Mouse (Mus musculus): Measurements from ENCODE around the gene Lce1b. TPM values are rescaled to one million over a fixed set of nuclear protein-coding genes. Genes with fewer than 3 reads are reported as not detected.

The Lce1b gene
- total and polyA plus RNA-seq, 2 experiments from 2014 or later, result not detected

GRCm38 (mm10) chr3:92648207-92648606 is 8.5 kb downstream of the Lce1b start, which contains the start of gene Lce1a1:
Lce1a1 (minus strand) TSS chr3:92648307.
- Histone ChIP-seq H3K4me2 (ENCODE audit: low read depth, low read length) (no peak within 1 kb of the TSS), H3K9ac (replicated peaks; ENCODE audit: low read length) (no peak within 1 kb of the TSS), H3K4me1 (ENCODE audit: insufficient read depth, low read length) (no peaks in the 10 kb centered on the region), H3K27ac (no peak within 1 kb of the TSS), H3K9me3 (ENCODE audit: low read length) (no peaks in the 10 kb centered on the region), H3K36me3 (ENCODE audit: insufficient read depth, low read length) (no peaks in the 10 kb centered on the region), H3K4me3 (ENCODE audit: low read length) (no peak within 1 kb of the TSS), H3K27me3 (ENCODE audit: insufficient read depth, low read length) (no peaks in the 10 kb centered on the region)
- WGBS, result 88% methylated on average over 1 of the region's 1 CpGs
- no peak for TF ChIP-seq CTCF (IDR thresholded peaks at IDR 0.05; ENCODE audit: low read depth)
- no peak for DNase-seq (ENCODE audit: low spot score)
- no peak for ATAC-seq

GRCm38 (mm10) chr3:92639854-92640253 is 16.9 kb downstream of the Lce1b start:
- DNase-seq (ENCODE audit: low spot score), result no peak
- no peaks in the 10 kb centered on the region for H3K9me3 ChIP-seq (ENCODE audit: low read length)
- H3K4me3 ChIP-seq (ENCODE audit: low read length), result no peak overlapping the region
- no peak overlapping the region for H3K27ac ChIP-seq
- no peak overlapping the region for H3K9ac ChIP-seq (replicated peaks; ENCODE audit: low read length)
- 90% methylated on average over 15 of the region's 15 CpGs for WGBS
- no peaks in the 10 kb centered on the region for H3K4me1 ChIP-seq (ENCODE audit: insufficient read depth, low read length)
- H3K36me3 ChIP-seq (ENCODE audit: insufficient read depth, low read length), result no peaks in the 10 kb centered on the region
- no peak overlapping the region for H3K4me2 ChIP-seq (ENCODE audit: low read depth, low read length)
- no peak for ATAC-seq
- no peaks in the 10 kb centered on the region for H3K27me3 ChIP-seq (ENCODE audit: insufficient read depth, low read length)
- no peak for TF ChIP-seq CTCF (IDR thresholded peaks at IDR 0.05; ENCODE audit: low read depth)

DNA sequence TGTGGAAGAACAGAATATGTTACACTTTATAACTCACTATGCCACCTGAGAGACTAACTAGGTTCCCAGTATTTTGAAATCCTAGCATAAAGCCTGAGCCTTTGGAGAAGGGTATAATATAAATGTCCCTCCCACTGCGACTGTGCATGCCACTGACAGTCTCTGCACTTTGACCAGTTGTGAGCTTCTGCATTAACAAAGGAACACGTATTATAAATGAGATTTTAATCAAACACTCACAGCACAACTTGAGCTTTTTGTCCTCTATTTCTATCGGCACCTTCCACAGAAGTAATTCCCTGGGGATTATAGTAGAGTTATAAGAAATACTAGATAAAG is 18.1 kb downstream of the Lce1b start:
- no peak for TF ChIP-seq CTCF (IDR thresholded peaks at IDR 0.05; ENCODE audit: low read depth)
- no peak for DNase-seq (ENCODE audit: low spot score)
- no peaks in the 10 kb centered on the region for H3K4me1 ChIP-seq (ENCODE audit: insufficient read depth, low read length)
- no peak for ATAC-seq
- no peaks in the 10 kb centered on the region for H3K9me3 ChIP-seq (ENCODE audit: low read length)
- no peaks in the 10 kb centered on the region for H3K27me3 ChIP-seq (ENCODE audit: insufficient read depth, low read length)
- H3K27ac ChIP-seq, result no peak overlapping the region
- WGBS, result 67% methylated on average over 3 of the region's 3 CpGs
- H3K36me3 ChIP-seq (ENCODE audit: insufficient read depth, low read length), result no peaks in the 10 kb centered on the region
- no peak overlapping the region for H3K9ac ChIP-seq (replicated peaks; ENCODE audit: low read length)
- no peak overlapping the region for H3K4me2 ChIP-seq (ENCODE audit: low read depth, low read length)
- H3K4me3 ChIP-seq (ENCODE audit: low read length), result no peak overlapping the region

DNA sequence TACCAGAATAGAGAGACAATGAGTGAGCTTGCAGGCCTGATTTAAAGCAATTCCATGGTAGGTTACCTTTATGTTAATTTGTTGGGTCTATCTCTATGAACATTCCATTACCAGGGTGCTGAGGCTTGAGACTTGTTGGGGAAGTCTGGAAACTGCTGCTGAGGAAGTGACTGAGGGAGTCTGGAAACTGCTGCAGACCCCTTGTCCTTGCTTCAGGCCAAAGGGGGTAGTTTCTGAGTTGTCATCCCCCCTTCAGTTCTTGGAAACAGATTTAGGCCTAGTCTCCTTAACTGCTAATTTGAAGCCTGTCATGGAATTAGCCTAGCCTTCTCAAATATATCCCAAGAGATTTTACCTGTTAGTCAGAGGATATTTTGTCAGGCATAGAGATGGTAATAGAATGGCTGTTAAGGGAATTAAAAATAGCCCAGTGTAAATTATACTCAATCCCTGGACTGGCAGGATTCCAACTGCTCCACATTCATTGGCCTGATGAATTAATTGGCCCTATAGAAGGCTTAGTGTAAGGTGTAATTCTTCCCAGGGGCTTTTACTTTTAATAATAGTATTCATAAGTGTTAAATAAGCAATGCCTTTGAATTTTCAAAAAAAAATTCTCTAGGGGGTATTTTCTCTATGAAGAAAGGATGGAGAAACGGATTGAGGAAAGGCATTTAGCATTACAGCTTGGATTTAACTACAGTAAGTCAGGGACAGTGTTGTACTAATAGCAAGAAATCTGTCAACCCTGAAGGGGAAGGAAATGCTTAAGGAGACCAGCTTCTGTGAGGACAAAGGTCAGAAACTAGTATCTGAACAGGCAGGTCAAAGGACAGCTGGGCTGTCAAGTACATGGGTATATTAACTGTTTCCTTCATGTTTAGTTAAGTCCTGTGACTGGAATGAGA is 18.7 kb downstream of the Lce1b start:
- ATAC-seq (no peak), DNase-seq (ENCODE audit: low spot score) (peak; percentile 42)
- Histone ChIP-seq H3K27me3 (ENCODE audit: insufficient read depth, low read length) (no peaks in the 10 kb centered on the region), H3K27ac (no peak overlapping the region), H3K4me3 (ENCODE audit: low read length) (no peak overlapping the region), H3K4me2 (ENCODE audit: low read depth, low read length) (no peak overlapping the region), H3K4me1 (ENCODE audit: insufficient read depth, low read length) (no peaks in the 10 kb centered on the region), H3K36me3 (ENCODE audit: insufficient read depth, low read length) (no peaks in the 10 kb centered on the region), H3K9ac (replicated peaks; ENCODE audit: low read length) (no peak overlapping the region), H3K9me3 (ENCODE audit: low read length) (no peaks in the 10 kb centered on the region)
- 28% methylated on average over 1 of the region's 1 CpGs for WGBS
- no peak for TF ChIP-seq CTCF (IDR thresholded peaks at IDR 0.05; ENCODE audit: low read depth)

DNA sequence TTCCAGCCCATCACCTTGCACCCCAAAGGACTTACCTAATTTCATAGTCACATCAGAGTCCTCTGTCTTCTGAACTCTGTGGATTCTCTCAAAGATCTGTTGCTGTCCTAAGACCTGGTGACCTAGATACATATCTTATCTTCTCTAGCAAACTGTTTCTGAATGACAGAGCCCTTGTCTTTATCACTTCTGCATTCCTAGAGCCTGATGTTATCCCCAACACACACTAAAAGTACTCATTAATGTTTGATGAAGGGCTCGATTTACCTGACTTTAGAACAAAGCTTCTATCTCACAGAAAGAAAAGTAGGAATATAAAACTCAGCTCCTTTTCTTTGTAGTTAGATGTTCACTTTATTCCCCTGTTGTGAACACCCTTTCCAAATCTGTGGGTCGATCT is 35.2 kb downstream of the Lce1b start, which contains the start of gene Lce6a:
Gene Lce6a (minus strand): TSS at position 101 of the 400 bp plus-strand sequence.
- H3K27ac ChIP-seq, result no peak within 1 kb of the TSS
- no peaks in the 10 kb centered on the region for H3K4me1 ChIP-seq (ENCODE audit: insufficient read depth, low read length)
- TF ChIP-seq CTCF (IDR thresholded peaks at IDR 0.05; ENCODE audit: low read depth), result no peak
- no peaks in the 10 kb centered on the region for H3K27me3 ChIP-seq (ENCODE audit: insufficient read depth, low read length)
- H3K4me3 ChIP-seq (ENCODE audit: low read length), result no peak within 1 kb of the TSS
- H3K9me3 ChIP-seq (ENCODE audit: low read length), result no peaks in the 10 kb centered on the region
- no peak for ATAC-seq
- no peak within 1 kb of the TSS for H3K9ac ChIP-seq (replicated peaks; ENCODE audit: low read length)
- 90% methylated on average over 2 of the region's 2 CpGs for WGBS
- H3K4me2 ChIP-seq (ENCODE audit: low read depth, low read length), result no peak within 1 kb of the TSS
- H3K36me3 ChIP-seq (ENCODE audit: insufficient read depth, low read length), result no peaks in the 10 kb centered on the region
- DNase-seq (ENCODE audit: low spot score), result no peak

- no peak for ATAC-seq
- Histone ChIP-seq H3K9ac (replicated peaks; ENCODE audit: low read length) (no peak overlapping the region), H3K27me3 (ENCODE audit: insufficient read depth, low read length) (no peaks in the 10 kb centered on the region), H3K36me3 (ENCODE audit: insufficient read depth, low read length) (no peaks in the 10 kb centered on the region), H3K9me3 (ENCODE audit: low read length) (no peaks in the 10 kb centered on the region), H3K4me3 (ENCODE audit: low read length) (no peak overlapping the region), H3K4me1 (ENCODE audit: insufficient read depth, low read length) (no peaks in the 10 kb centered on the region), H3K4me2 (ENCODE audit: low read depth, low read length) (no peak overlapping the region), H3K27ac (no peak overlapping the region)
- WGBS, result 87% methylated on average over 1 of the region's 1 CpGs
- no peak for TF ChIP-seq CTCF (IDR thresholded peaks at IDR 0.05; ENCODE audit: low read depth)
- DNase-seq (ENCODE audit: low spot score), result no peak
These were observed 46.9 kb downstream of the Lce1b start for GRCm38 (mm10) chr3:92609804-92610203.

GRCm38 (mm10) chr3:92607392-92607791 is 49.3 kb downstream of the Lce1b start, which contains the start of gene 2210017I01Rik:
2210017I01Rik (minus strand) TSS chr3:92607492.
- Histone ChIP-seq H3K27me3 (ENCODE audit: insufficient read depth, low read length) (no peaks in the 10 kb centered on the region), H3K4me1 (ENCODE audit: insufficient read depth, low read length) (no peaks in the 10 kb centered on the region), H3K9me3 (ENCODE audit: low read length) (no peaks in the 10 kb centered on the region), H3K4me3 (ENCODE audit: low read length) (no peak within 1 kb of the TSS), H3K4me2 (ENCODE audit: low read depth, low read length) (no peak within 1 kb of the TSS), H3K27ac (no peak within 1 kb of the TSS), H3K9ac (replicated peaks; ENCODE audit: low read length) (no peak within 1 kb of the TSS), H3K36me3 (ENCODE audit: insufficient read depth, low read length) (no peaks in the 10 kb centered on the region)
- DNase-seq (ENCODE audit: low spot score), result no peak
- no peak for ATAC-seq
- no peak for TF ChIP-seq CTCF (IDR thresholded peaks at IDR 0.05; ENCODE audit: low read depth)

Other genes starting within 250 kb of the Lce1b start
- gene Sprr2i, start 248.9 kb downstream of the Lce1b start, total RNA-seq (2014; rRNA removed), result not detected in 2 replicates
- not detected in 2 replicates for gene Sprr2i, start 248.9 kb downstream of the Lce1b start, polyA plus RNA-seq (2015; fragmentation: Nextera tagmentation; extraction: Ambion mirVana)
- gene Sprr2j-ps, start 238.8 kb downstream of the Lce1b start, total RNA-seq (2014; rRNA removed), result not detected in 2 replicates
- gene Sprr2j-ps, start 238.8 kb downstream of the Lce1b start, polyA plus RNA-seq (2015; fragmentation: Nextera tagmentation; extraction: Ambion mirVana), result not detected in 2 replicates
- 2.5 and 3.7 TPM in 2 replicates for gene Gm9774, start 227.5 kb downstream of the Lce1b start, total RNA-seq (2014; rRNA removed)
- gene Gm9774, start 227.5 kb downstream of the Lce1b start, polyA plus RNA-seq (2015; fragmentation: Nextera tagmentation; extraction: Ambion mirVana), result 9.4 and 9.6 TPM in 2 replicates
- not detected in 2 replicates for gene Sprr2k, start 224.3 kb downstream of the Lce1b start, total RNA-seq (2014; rRNA removed)
- not detected in 2 replicates for gene Sprr2k, start 224.3 kb downstream of the Lce1b start, polyA plus RNA-seq (2015; fragmentation: Nextera tagmentation; extraction: Ambion mirVana)
- gene Sprr1b, start 218.1 kb downstream of the Lce1b start, total RNA-seq (2014; rRNA removed), result not detected in 2 replicates
- 0.18 TPM in 1 of 2 replicates, not detected in the other for gene Sprr1b, start 218.1 kb downstream of the Lce1b start, polyA plus RNA-seq (2015; fragmentation: Nextera tagmentation; extraction: Ambion mirVana)
- gene Sprr3, start 198.2 kb downstream of the Lce1b start, total RNA-seq (2014; rRNA removed), result not detected in 2 replicates
- not detected in 2 replicates for gene Sprr3, start 198.2 kb downstream of the Lce1b start, polyA plus RNA-seq (2015; fragmentation: Nextera tagmentation; extraction: Ambion mirVana)
- not detected in 2 replicates for gene Sprr1a, start 171.0 kb downstream of the Lce1b start, total RNA-seq (2014; rRNA removed)
- 0.23 and 0.25 TPM in 2 replicates for gene Sprr1a, start 171.0 kb downstream of the Lce1b start, polyA plus RNA-seq (2015; fragmentation: Nextera tagmentation; extraction: Ambion mirVana)
- gene Sprr4, start 156.4 kb downstream of the Lce1b start, total RNA-seq (2014; rRNA removed), result not detected in 2 replicates
- not detected in 2 replicates for gene Sprr4, start 156.4 kb downstream of the Lce1b start, polyA plus RNA-seq (2015; fragmentation: Nextera tagmentation; extraction: Ambion mirVana)
- not detected in 2 replicates for gene 2310046K23Rik, start 122.4 kb downstream of the Lce1b start, total RNA-seq (2014; rRNA removed)
- not detected in 2 replicates for gene 2310046K23Rik, start 122.4 kb downstream of the Lce1b start, polyA plus RNA-seq (2015; fragmentation: Nextera tagmentation; extraction: Ambion mirVana)
- gene Ivl, start 83.2 kb downstream of the Lce1b start, total RNA-seq (2014; rRNA removed), result not detected in 2 replicates
- gene Ivl, start 83.2 kb downstream of the Lce1b start, polyA plus RNA-seq (2015; fragmentation: Nextera tagmentation; extraction: Ambion mirVana), result not detected in 2 replicates
- not detected in 2 replicates for gene Smcp, start 67.9 kb downstream of the Lce1b start, total RNA-seq (2014; rRNA removed)
- gene Smcp, start 67.9 kb downstream of the Lce1b start, polyA plus RNA-seq (2015; fragmentation: Nextera tagmentation; extraction: Ambion mirVana), result not detected in 2 replicates
- not detected in 2 replicates for gene 2210017I01Rik, start 49.4 kb downstream of the Lce1b start, total RNA-seq (2014; rRNA removed)
- gene 2210017I01Rik, start 49.4 kb downstream of the Lce1b start, polyA plus RNA-seq (2015; fragmentation: Nextera tagmentation; extraction: Ambion mirVana), result not detected in 2 replicates
- gene Lce6a, start 35.3 kb downstream of the Lce1b start, total RNA-seq (2014; rRNA removed), result not detected in 2 replicates
- not detected in 2 replicates for gene Lce6a, start 35.3 kb downstream of the Lce1b start, polyA plus RNA-seq (2015; fragmentation: Nextera tagmentation; extraction: Ambion mirVana)
- gene Lce1a1, start 8.6 kb downstream of the Lce1b start, total RNA-seq (2014; rRNA removed), result not detected in 2 replicates
- gene Lce1a1, start 8.6 kb downstream of the Lce1b start, polyA plus RNA-seq (2015; fragmentation: Nextera tagmentation; extraction: Ambion mirVana), result not detected in 2 replicates
- gene Lce1a2, start 13.4 kb upstream of the Lce1b start, total RNA-seq (2014; rRNA removed), result not detected in 2 replicates
- gene Lce1a2, start 13.4 kb upstream of the Lce1b start, polyA plus RNA-seq (2015; fragmentation: Nextera tagmentation; extraction: Ambion mirVana), result not detected in 2 replicates
- not detected in 2 replicates for gene Lce1c, start 22.3 kb upstream of the Lce1b start, total RNA-seq (2014; rRNA removed)
- not detected in 2 replicates for gene Lce1c, start 22.3 kb upstream of the Lce1b start, polyA plus RNA-seq (2015; fragmentation: Nextera tagmentation; extraction: Ambion mirVana)
- gene Lce1d, start 30.3 kb upstream of the Lce1b start, total RNA-seq (2014; rRNA removed), result not detected in 2 replicates
- not detected in 2 replicates for gene Lce1d, start 30.3 kb upstream of the Lce1b start, polyA plus RNA-seq (2015; fragmentation: Nextera tagmentation; extraction: Ambion mirVana)
- not detected in 2 replicates for gene Lce1e, start 52.1 kb upstream of the Lce1b start, total RNA-seq (2014; rRNA removed)
- not detected in 2 replicates for gene Lce1e, start 52.1 kb upstream of the Lce1b start, polyA plus RNA-seq (2015; fragmentation: Nextera tagmentation; extraction: Ambion mirVana)
- gene Lce1f, start 63.4 kb upstream of the Lce1b start, total RNA-seq (2014; rRNA removed), result not detected in 2 replicates
- gene Lce1f, start 63.4 kb upstream of the Lce1b start, polyA plus RNA-seq (2015; fragmentation: Nextera tagmentation; extraction: Ambion mirVana), result not detected in 2 replicates
- not detected in 2 replicates for gene Gm38119, start 82.2 kb upstream of the Lce1b start, total RNA-seq (2014; rRNA removed)
- not detected in 2 replicates for gene Gm38119, start 82.2 kb upstream of the Lce1b start, polyA plus RNA-seq (2015; fragmentation: Nextera tagmentation; extraction: Ambion mirVana)
- not detected in 2 replicates for gene Lce1g, start 95.4 kb upstream of the Lce1b start, total RNA-seq (2014; rRNA removed)
- gene Lce1g, start 95.4 kb upstream of the Lce1b start, polyA plus RNA-seq (2015; fragmentation: Nextera tagmentation; extraction: Ambion mirVana), result 0.20 TPM in 1 of 2 replicates, not detected in the other
- not detected in 2 replicates for gene Lce1h, start 108.1 kb upstream of the Lce1b start, total RNA-seq (2014; rRNA removed)
- gene Lce1h, start 108.1 kb upstream of the Lce1b start, polyA plus RNA-seq (2015; fragmentation: Nextera tagmentation; extraction: Ambion mirVana), result not detected in 2 replicates
- not detected in 2 replicates for gene Lce1i, start 122.0 kb upstream of the Lce1b start, total RNA-seq (2014; rRNA removed)
- gene Lce1i, start 122.0 kb upstream of the Lce1b start, polyA plus RNA-seq (2015; fragmentation: Nextera tagmentation; extraction: Ambion mirVana), result not detected in 2 replicates
- gene Lce1j, start 133.6 kb upstream of the Lce1b start, total RNA-seq (2014; rRNA removed), result not detected in 2 replicates
- gene Lce1j, start 133.6 kb upstream of the Lce1b start, polyA plus RNA-seq (2015; fragmentation: Nextera tagmentation; extraction: Ambion mirVana), result not detected in 2 replicates
- gene Lce1k, start 151.0 kb upstream of the Lce1b start, total RNA-seq (2014; rRNA removed), result not detected in 2 replicates
- not detected in 2 replicates for gene Lce1k, start 151.0 kb upstream of the Lce1b start, polyA plus RNA-seq (2015; fragmentation: Nextera tagmentation; extraction: Ambion mirVana)
- not detected in 2 replicates for gene Kprp, start 170.3 kb upstream of the Lce1b start, total RNA-seq (2014; rRNA removed)
- not detected in 2 replicates for gene Kprp, start 170.3 kb upstream of the Lce1b start, polyA plus RNA-seq (2015; fragmentation: Nextera tagmentation; extraction: Ambion mirVana)
- gene Lce1l, start 194.4 kb upstream of the Lce1b start, total RNA-seq (2014; rRNA removed), result not detected in 2 replicates
- gene Lce1l, start 194.4 kb upstream of the Lce1b start, polyA plus RNA-seq (2015; fragmentation: Nextera tagmentation; extraction: Ambion mirVana), result not detected in 2 replicates
- not detected in 2 replicates for gene 2310050C09Rik, start 213.3 kb upstream of the Lce1b start, total RNA-seq (2014; rRNA removed)
- gene 2310050C09Rik, start 213.3 kb upstream of the Lce1b start, polyA plus RNA-seq (2015; fragmentation: Nextera tagmentation; extraction: Ambion mirVana), result not detected in 2 replicates

Data from hindbrain, postnatal 0 days (tissue).